Mouse (Mus musculus) lung, postnatal 0 days (tissue): ENCODE data around the gene Rpain.

Experiments
- CTCF ChIP-seq: IDR thresholded peaks from 2 replicates; pipeline ENCODE4 v1.5.1; 2016; ENCODE audit warnings: antibody characterized with exemption, mild to moderate bottlenecking
- EP300 ChIP-seq: IDR thresholded peaks from 2 replicates; pipeline ENCODE4 v1.6.1; 2016; ENCODE audit warnings: antibody characterized with exemption, mild to moderate bottlenecking, control low read depth

DNA sequence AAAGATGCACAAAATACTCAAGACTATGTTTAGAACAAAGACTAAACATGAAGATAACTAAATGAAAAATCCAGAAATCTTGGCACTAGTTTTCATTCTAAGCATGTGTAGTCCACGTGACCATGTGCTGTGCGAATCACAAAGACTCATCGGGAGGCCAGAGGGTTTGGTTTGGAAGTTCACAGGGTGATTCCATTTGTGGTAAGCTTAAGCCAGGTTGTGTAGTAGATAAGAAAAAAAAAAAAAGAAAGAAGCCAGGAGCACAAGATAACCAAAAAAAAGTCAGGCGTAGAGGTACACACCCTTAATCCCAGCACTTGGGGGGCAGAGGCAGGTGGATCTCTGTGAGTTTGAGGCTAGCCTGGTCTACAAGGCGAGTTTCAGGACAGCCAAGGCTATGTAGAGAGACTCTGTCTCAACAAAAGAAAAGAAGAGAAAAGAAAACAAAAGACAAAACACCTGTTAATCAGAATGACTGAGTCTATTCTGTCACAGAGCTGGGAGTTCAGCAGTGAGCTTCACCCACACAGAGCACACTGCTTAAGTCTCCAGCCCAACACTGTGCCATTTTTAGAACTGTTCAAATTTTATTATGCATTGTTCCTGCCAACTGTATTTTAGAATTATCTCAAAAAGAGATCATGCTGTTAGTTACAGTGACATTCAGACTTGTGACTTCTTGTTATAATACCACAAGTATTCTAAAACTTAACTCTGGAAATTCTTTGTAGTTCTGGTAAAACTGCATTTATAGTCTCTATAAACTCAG is 9.0 kb upstream of the Rpain start:
- TF ChIP-seq CTCF: no peak
- no peak for TF ChIP-seq EP300
